Mouse (Mus musculus): ENCODE measurements around the gene Cmtm3. TPM values are rescaled to one million over a fixed set of nuclear protein-coding genes. Genes with fewer than 3 reads are reported as not detected.

Cmtm3 gene
- polyA plus RNA-seq, 1 experiment from 2014 or later: 167 TPM

- no peaks in the 10 kb centered on the region for H3K27me3 ChIP-seq (ENCODE audit: control insufficient read depth, insufficient read depth, low read length)
- H3K9me3 ChIP-seq (ENCODE audit: control insufficient read depth, low read length): no peaks in the 10 kb centered on the region
- H3K36me3 ChIP-seq (ENCODE audit: control insufficient read depth, insufficient read depth, low read length): no peaks in the 10 kb centered on the region
- ATAC-seq (ENCODE audit: low FRiP score, low TSS enrichment): no peak
- peak overlapping the region; percentile 90; the same call in 1 of the 2 replicates for H3K27ac ChIP-seq (ENCODE audit: low read depth, low read length)
- H3K9ac ChIP-seq (ENCODE audit: low read depth, low read length): no peak overlapping the region
- H3K4me2 ChIP-seq (replicated peaks; ENCODE audit: low read depth, low read length): no peak overlapping the region
- peaks cover 38% of the 10 kb centered on the region for H3K4me1 ChIP-seq (ENCODE audit: control insufficient read depth, insufficient read depth, low read length)
- H3K4me3 ChIP-seq (ENCODE audit: low read length): no peak overlapping the region
- 73% methylated on average over 11 of the region's 11 CpGs for WGBS
These were observed 34.6 kb downstream of the Cmtm3 start for GRCm38 (mm10) chr8:104373779-104374178.

DNA sequence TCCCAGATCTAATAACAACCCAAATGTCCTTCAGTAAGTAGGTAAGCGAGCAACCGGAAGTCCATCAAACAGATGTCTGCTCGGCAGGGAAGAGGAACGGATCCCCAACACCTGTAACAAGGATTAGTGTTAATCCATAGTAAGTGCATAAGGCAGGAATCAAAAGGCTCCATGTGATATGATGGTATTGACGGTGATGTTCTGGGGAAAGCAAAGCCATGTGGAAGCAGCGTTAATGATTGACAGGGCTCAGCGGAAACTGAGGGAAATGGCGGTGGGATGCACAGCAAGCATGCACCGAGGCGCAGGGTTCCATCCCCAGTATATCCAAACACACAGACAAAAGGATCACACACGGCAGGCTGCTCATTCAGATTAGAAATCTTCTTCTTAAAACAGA is 35.1 kb downstream of the Cmtm3 start:
- H3K9me3 ChIP-seq (ENCODE audit: control insufficient read depth, low read length): no peaks in the 10 kb centered on the region
- H3K27me3 ChIP-seq (ENCODE audit: control insufficient read depth, insufficient read depth, low read length): no peaks in the 10 kb centered on the region
- H3K4me2 ChIP-seq (replicated peaks; ENCODE audit: low read depth, low read length): no peak overlapping the region; the same call in 1 of the 2 replicates
- H3K4me3 ChIP-seq (ENCODE audit: low read length): no peak overlapping the region
- peaks cover 33% of the 10 kb centered on the region for H3K4me1 ChIP-seq (ENCODE audit: control insufficient read depth, insufficient read depth, low read length)
- no peak overlapping the region for H3K9ac ChIP-seq (ENCODE audit: low read depth, low read length)
- no peak for ATAC-seq (ENCODE audit: low FRiP score, low TSS enrichment)
- WGBS: 64% methylated on average over 11 of the region's 11 CpGs
- no peaks in the 10 kb centered on the region for H3K36me3 ChIP-seq (ENCODE audit: control insufficient read depth, insufficient read depth, low read length)
- H3K27ac ChIP-seq (ENCODE audit: low read depth, low read length): peak overlapping the region; percentile 90; the same call in 1 of the 2 replicates

DNA sequence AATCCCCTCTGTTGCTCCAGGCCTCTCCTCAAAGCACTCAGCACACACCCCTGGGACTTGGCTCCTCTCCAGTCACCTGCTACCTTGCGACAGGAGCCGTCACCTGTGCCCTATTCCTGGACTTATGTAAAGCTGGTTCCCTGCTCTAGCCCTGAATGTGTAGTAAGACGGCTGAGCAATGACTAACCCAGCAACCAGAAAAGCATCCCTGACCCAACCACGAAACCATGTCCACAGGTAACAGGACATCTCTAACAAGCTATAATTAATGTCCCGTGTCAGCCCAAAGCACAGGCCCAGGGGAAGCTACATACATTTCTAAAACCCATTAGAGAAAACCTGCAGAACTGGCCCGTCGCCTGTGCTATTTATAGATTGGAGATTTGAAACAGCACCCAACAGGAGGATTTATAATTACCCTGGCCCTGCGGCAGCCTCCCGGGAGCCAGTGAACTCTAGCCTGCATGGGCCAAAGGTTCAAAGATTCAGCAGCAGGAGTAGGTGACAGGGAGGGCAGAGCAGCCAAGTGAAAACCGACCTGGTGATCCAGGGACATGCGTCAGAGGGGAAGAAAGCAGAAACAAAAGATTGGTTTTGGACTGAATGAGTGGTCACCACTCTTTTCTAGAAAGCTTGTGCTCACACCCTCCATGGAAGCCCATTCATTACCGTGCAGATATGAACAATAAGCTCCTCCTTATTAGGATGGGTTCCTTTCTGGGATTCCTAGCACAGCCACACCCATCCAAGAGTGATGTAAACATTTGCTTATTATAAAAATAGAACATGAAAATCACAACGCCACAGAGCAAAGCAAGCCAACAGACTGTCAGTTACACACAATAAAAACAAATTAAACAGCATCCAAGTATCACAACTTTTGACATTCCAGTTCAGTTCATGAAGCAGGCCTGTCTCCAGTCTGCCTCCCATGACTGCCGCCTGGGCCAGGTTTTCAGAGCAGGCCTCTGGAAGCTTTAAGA is 35.9 kb downstream of the Cmtm3 start:
- ATAC-seq (ENCODE audit: low FRiP score, low TSS enrichment): peak; percentile 86

GRCm38 (mm10) chr8:104375959-104376358 is 36.7 kb downstream of the Cmtm3 start:
- no peaks in the 10 kb centered on the region for H3K9me3 ChIP-seq (ENCODE audit: control insufficient read depth, low read length)
- no peaks in the 10 kb centered on the region for H3K27me3 ChIP-seq (ENCODE audit: control insufficient read depth, insufficient read depth, low read length)
- WGBS: 64% methylated on average over 5 of the region's 5 CpGs
- no peak overlapping the region for H3K9ac ChIP-seq (ENCODE audit: low read depth, low read length)
- H3K4me3 ChIP-seq (ENCODE audit: low read length): no peak overlapping the region
- H3K36me3 ChIP-seq (ENCODE audit: control insufficient read depth, insufficient read depth, low read length): no peaks in the 10 kb centered on the region
- peaks cover 20% of the 10 kb centered on the region for H3K4me1 ChIP-seq (ENCODE audit: control insufficient read depth, insufficient read depth, low read length)
- H3K4me2 ChIP-seq (replicated peaks; ENCODE audit: low read depth, low read length): no peak overlapping the region
- no peak for ATAC-seq (ENCODE audit: low FRiP score, low TSS enrichment)
- H3K27ac ChIP-seq (ENCODE audit: low read depth, low read length): peak overlapping the region; percentile 90

More for the DNA sequence above, 35.9 kb downstream of the Cmtm3 start:
- 23% methylated on average over 14 of the region's 14 CpGs for WGBS
- Histone ChIP-seq H3K4me3 (ENCODE audit: low read length) (no peak overlapping the region), H3K9ac (ENCODE audit: low read depth, low read length) (no peak overlapping the region), H3K27ac (ENCODE audit: low read depth, low read length) (peak overlapping the region; percentile 90), H3K4me1 (ENCODE audit: control insufficient read depth, insufficient read depth, low read length) (peaks cover 25% of the 10 kb centered on the region), H3K36me3 (ENCODE audit: control insufficient read depth, insufficient read depth, low read length) (no peaks in the 10 kb centered on the region), H3K27me3 (ENCODE audit: control insufficient read depth, insufficient read depth, low read length) (no peaks in the 10 kb centered on the region), H3K9me3 (ENCODE audit: control insufficient read depth, low read length) (no peaks in the 10 kb centered on the region), H3K4me2 (replicated peaks; ENCODE audit: low read depth, low read length) (no peak overlapping the region)

- H3K27ac ChIP-seq (ENCODE audit: low read depth, low read length): no peak overlapping the region
- H3K9me3 ChIP-seq (ENCODE audit: control insufficient read depth, low read length): no peaks in the 10 kb centered on the region
- H3K4me1 ChIP-seq (ENCODE audit: control insufficient read depth, insufficient read depth, low read length): peaks cover 20% of the 10 kb centered on the region
- no peak overlapping the region for H3K9ac ChIP-seq (ENCODE audit: low read depth, low read length)
- no peaks in the 10 kb centered on the region for H3K27me3 ChIP-seq (ENCODE audit: control insufficient read depth, insufficient read depth, low read length)
- H3K4me3 ChIP-seq (ENCODE audit: low read length): no peak overlapping the region
- H3K36me3 ChIP-seq (ENCODE audit: control insufficient read depth, insufficient read depth, low read length): no peaks in the 10 kb centered on the region
- H3K4me2 ChIP-seq (replicated peaks; ENCODE audit: low read depth, low read length): no peak overlapping the region
- ATAC-seq (ENCODE audit: low FRiP score, low TSS enrichment): no peak
- WGBS: 72% methylated on average over 11 of the region's 11 CpGs
These were observed 37.5 kb downstream of the Cmtm3 start for GRCm38 (mm10) chr8:104376669-104377068.

DNA sequence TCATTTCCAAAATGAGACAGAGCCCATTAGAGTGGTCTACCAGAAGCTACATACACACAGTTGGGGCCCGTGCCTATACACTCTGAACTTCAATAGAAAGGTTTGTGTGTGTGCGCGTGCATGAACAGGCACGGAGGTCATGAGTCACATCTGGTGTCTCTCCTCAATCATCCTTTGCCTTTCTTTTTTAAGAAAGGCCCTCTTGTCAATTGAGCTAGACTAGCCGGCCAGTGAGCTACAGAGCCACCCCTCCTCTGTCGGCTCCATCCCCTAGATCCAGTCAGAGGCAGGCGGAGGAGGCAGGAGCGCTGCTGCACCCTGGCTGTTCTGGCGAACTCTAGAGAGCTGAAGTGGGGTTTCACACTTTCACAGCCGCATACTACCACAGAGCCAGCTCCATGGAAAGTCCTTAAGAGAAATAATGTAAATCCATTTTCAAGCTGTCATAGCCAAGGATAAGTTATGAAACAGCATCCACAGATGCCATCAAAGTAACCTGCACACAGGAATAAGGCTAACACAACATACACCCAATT is 40.2 kb downstream of the Cmtm3 start:
- H3K4me1 ChIP-seq (ENCODE audit: control insufficient read depth, insufficient read depth, low read length): peaks cover 21% of the 10 kb centered on the region
- no peak overlapping the region for H3K9ac ChIP-seq (ENCODE audit: low read depth, low read length)
- 65% methylated on average over 10 of the region's 10 CpGs for WGBS
- H3K27ac ChIP-seq (ENCODE audit: low read depth, low read length): no peak overlapping the region
- no peaks in the 10 kb centered on the region for H3K27me3 ChIP-seq (ENCODE audit: control insufficient read depth, insufficient read depth, low read length)
- H3K4me2 ChIP-seq (replicated peaks; ENCODE audit: low read depth, low read length): no peak overlapping the region
- no peaks in the 10 kb centered on the region for H3K36me3 ChIP-seq (ENCODE audit: control insufficient read depth, insufficient read depth, low read length)
- no peak overlapping the region for H3K4me3 ChIP-seq (ENCODE audit: low read length)
- ATAC-seq (ENCODE audit: low FRiP score, low TSS enrichment): no peak
- no peaks in the 10 kb centered on the region for H3K9me3 ChIP-seq (ENCODE audit: control insufficient read depth, low read length)

DNA sequence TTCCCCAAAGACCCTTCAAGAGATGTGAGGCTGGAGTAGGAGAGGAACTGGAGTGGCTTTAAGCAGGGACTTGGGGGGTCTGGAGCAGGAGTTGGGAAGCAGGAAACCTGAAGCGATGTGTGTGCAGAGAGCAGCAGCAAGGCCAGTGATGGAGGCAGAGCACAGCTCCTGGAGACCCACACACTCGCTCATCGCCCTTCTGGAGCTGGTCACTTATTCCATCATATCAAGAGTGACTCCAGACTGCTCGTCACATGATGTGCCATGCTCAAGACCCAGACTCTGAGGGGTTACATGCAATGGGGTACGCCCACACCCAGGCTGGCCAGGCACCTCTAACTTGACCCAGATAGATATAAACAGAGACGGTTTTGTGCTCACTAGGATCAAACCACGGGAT is 41.1 kb downstream of the Cmtm3 start:
- Histone ChIP-seq H3K9me3 (ENCODE audit: control insufficient read depth, low read length) (no peaks in the 10 kb centered on the region), H3K4me2 (replicated peaks; ENCODE audit: low read depth, low read length) (no peak overlapping the region), H3K4me1 (ENCODE audit: control insufficient read depth, insufficient read depth, low read length) (peaks cover 14% of the 10 kb centered on the region), H3K4me3 (ENCODE audit: low read length) (no peak overlapping the region), H3K27ac (ENCODE audit: low read depth, low read length) (no peak overlapping the region), H3K27me3 (ENCODE audit: control insufficient read depth, insufficient read depth, low read length) (no peaks in the 10 kb centered on the region), H3K36me3 (ENCODE audit: control insufficient read depth, insufficient read depth, low read length) (no peaks in the 10 kb centered on the region), H3K9ac (ENCODE audit: low read depth, low read length) (no peak overlapping the region)
- 85% methylated on average over 7 of the region's 7 CpGs for WGBS
- no peak for ATAC-seq (ENCODE audit: low FRiP score, low TSS enrichment)

DNA sequence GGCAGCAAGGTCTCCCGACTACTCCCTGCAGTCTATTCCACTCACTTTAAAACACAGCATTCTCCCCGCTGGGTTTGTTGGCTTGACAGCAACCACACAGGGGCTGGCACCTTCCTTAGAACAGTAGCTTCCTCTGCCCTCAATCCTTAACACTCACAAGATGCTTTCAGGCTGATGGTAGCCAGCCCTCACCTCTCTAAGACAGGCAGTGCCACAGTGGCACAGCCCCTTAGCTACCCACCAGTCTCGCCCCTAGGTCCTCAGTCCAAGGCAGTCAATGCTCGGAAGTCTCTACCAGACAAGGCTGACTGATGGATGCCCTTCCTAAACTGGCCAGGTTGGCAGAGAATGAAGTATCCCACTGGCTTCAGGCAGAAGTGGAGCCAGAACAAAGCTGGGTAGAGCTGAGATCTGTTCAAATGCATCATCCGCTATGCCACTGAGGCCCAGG is 41.8 kb downstream of the Cmtm3 start:
- no peaks in the 10 kb centered on the region for H3K27me3 ChIP-seq (ENCODE audit: control insufficient read depth, insufficient read depth, low read length)
- no peaks in the 10 kb centered on the region for H3K9me3 ChIP-seq (ENCODE audit: control insufficient read depth, low read length)
- H3K27ac ChIP-seq (ENCODE audit: low read depth, low read length): no peak overlapping the region
- H3K4me3 ChIP-seq (ENCODE audit: low read length): no peak overlapping the region
- 81% methylated on average over 5 of the region's 5 CpGs for WGBS
- no peak overlapping the region for H3K4me2 ChIP-seq (replicated peaks; ENCODE audit: low read depth, low read length)
- H3K9ac ChIP-seq (ENCODE audit: low read depth, low read length): no peak overlapping the region
- H3K4me1 ChIP-seq (ENCODE audit: control insufficient read depth, insufficient read depth, low read length): peaks cover 8% of the 10 kb centered on the region; the same call in 1 of the 2 replicates
- no peaks in the 10 kb centered on the region for H3K36me3 ChIP-seq (ENCODE audit: control insufficient read depth, insufficient read depth, low read length)
- no peak for ATAC-seq (ENCODE audit: low FRiP score, low TSS enrichment)

- WGBS: 65% methylated on average over 2 of the region's 2 CpGs
- no peak for ATAC-seq (ENCODE audit: low FRiP score, low TSS enrichment)
- peaks cover 19% of the 10 kb centered on the region for H3K4me1 ChIP-seq (ENCODE audit: control insufficient read depth, insufficient read depth, low read length)
- no peak overlapping the region for H3K4me2 ChIP-seq (replicated peaks; ENCODE audit: low read depth, low read length)
- no peaks in the 10 kb centered on the region for H3K27me3 ChIP-seq (ENCODE audit: control insufficient read depth, insufficient read depth, low read length)
- H3K36me3 ChIP-seq (ENCODE audit: control insufficient read depth, insufficient read depth, low read length): no peaks in the 10 kb centered on the region
- 0 out of 2 replicates have a peak overlapping the region, but pooled peaks have one; percentile 30 for H3K27ac ChIP-seq (ENCODE audit: low read depth, low read length)
- H3K9me3 ChIP-seq (ENCODE audit: control insufficient read depth, low read length): no peaks in the 10 kb centered on the region
- H3K9ac ChIP-seq (ENCODE audit: low read depth, low read length): no peak overlapping the region
- H3K4me3 ChIP-seq (ENCODE audit: low read length): no peak overlapping the region
These were observed 44.1 kb downstream of the Cmtm3 start for GRCm38 (mm10) chr8:104383296-104383695.

Data from kidney, embryonic 14.5 days (tissue).